Mouse (Mus musculus) lung, embryonic 14.5 days (tissue): ENCODE results near the gene Sh3bp5. TPM values are rescaled to one million over a fixed set of nuclear protein-coding genes. Genes with fewer than 3 reads are reported as not detected.

ENCODE experiments used
- ATAC-seq: fragments of 200-750 bp; cut with Nextera tagmentation; 2 replicates; pipeline ENCODE4 v1.8.0; 2017; ENCODE audit warnings: mild to moderate bottlenecking, moderate TSS enrichment, moderate library complexity; ENCODE audit not compliant: insufficient read depth
- DNase-seq: peaks from one replicate; pipeline ENCODE4 v3.0.0-alpha.2; 2015
- H3K27ac ChIP-seq: fragments of 300-500 bp; sonication (generic); 2 replicates; pipeline ENCODE4 v1.5.1; 2014; ENCODE audit warnings: low read depth, mild to moderate bottlenecking, moderate library complexity
- H3K27me3 ChIP-seq: fragments of 300-500 bp; sonication (generic); 2 replicates; pipeline ENCODE4 v1.6.1; 2014; ENCODE audit warnings: low read length, control low read depth; ENCODE audit not compliant: insufficient read depth
- H3K36me3 ChIP-seq: fragments of 300-500 bp; sonication (generic); 2 replicates; pipeline ENCODE4 v1.6.1; 2014; ENCODE audit warnings: control low read depth; ENCODE audit not compliant: insufficient read depth
- H3K4me1 ChIP-seq: fragments of 300-500 bp; sonication (generic); 2 replicates; pipeline ENCODE4 v1.6.1; 2014; ENCODE audit warnings: antibody characterized with exemption, control low read depth; ENCODE audit not compliant: insufficient read depth
- H3K4me2 ChIP-seq: fragments of 300-500 bp; sonication (generic); 2 replicates; pipeline ENCODE4 v1.6.1; 2014; ENCODE audit warnings: mild to moderate bottlenecking
- H3K4me3 ChIP-seq: fragments of 300-500 bp; sonication (generic); 2 replicates; pipeline ENCODE4 v1.5.1; 2014; ENCODE audit warnings: low read depth, low read length
- H3K9ac ChIP-seq: fragments of 300-500 bp; sonication (generic); 2 replicates; pipeline ENCODE4 v1.6.1; 2014
- H3K9me3 ChIP-seq: fragments of 300-500 bp; sonication (generic); 2 replicates; pipeline ENCODE4 v1.6.1; 2016; ENCODE audit warnings: low read depth, low read length, control low read depth
- CTCF ChIP-seq: IDR thresholded peaks from 2 replicates; pipeline ENCODE4 v1.5.1; 2016; ENCODE audit warnings: antibody characterized with exemption, low read depth
- WGBS: fragments of 180-500 bp; shearing (Covaris S2); extraction: QIAGEN DNeasy Blood & Tissue Kit; methylation state at CpG from one replicate; pipeline ENCODE4 v1.1.7; 2014; 5-methylcytosine and 5-hydroxymethylcytosine counted together
- polyA plus RNA-seq: library from polyadenylated mRNA; unstranded; fragments of >200 nt; fragmentation: Nextera tagmentation; extraction: Ambion mirVana; gene quantifications from 2 replicates; pipeline ENCODE4 v1.2.1, GENCODE M21; 2014

Sh3bp5 gene
- polyA plus RNA-seq, 1 experiment from 2014 or later = 14.8 TPM

DNA sequence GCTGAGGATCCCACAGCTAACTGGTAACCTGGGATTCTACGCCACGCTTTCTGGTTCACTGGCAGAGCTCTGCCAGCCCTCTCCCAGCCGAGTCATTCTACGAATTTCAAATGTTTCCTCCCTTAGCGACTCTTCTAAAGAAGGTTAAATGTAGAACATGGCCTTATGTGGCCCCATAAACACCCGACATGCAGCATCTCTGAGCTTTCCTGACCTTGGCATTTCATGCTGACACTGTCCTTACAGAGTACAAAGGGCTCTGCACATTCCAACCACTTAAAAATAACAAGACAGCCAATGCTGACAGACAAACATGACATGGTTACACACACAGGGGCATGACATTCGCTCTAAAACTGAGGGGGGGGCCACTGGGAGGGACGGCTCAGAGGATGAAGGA lies 27.2 kb downstream of the Sh3bp5 start:
- Histone ChIP-seq H3K4me3 (no peak overlapping the region), H3K9ac (no peak overlapping the region), H3K4me2 (no peak overlapping the region), H3K4me1 (peaks cover 6% of the 10 kb centered on the region), H3K27ac (no peak overlapping the region), H3K36me3 (0 out of 2 replicates have a peak, but pooled peaks cover 6% of the 10 kb centered on the region), H3K9me3 (no peaks in the 10 kb centered on the region), H3K27me3 (no peaks in the 10 kb centered on the region; the same call in 1 of the 2 replicates)
- no peak for TF ChIP-seq CTCF
- DNase-seq (no peak), ATAC-seq (no peak)
- WGBS = 51% methylated on average over 8 of the region's 8 CpGs

- no peak overlapping the region for H3K4me2 ChIP-seq
- ATAC-seq (no peak), DNase-seq (peak; percentile 41)
- 50% methylated on average over 6 of the region's 6 CpGs for WGBS
- no peak overlapping the region for H3K9ac ChIP-seq
- no peaks in the 10 kb centered on the region; the same call in 1 of the 2 replicates for H3K27me3 ChIP-seq
- H3K36me3 ChIP-seq = 0 out of 2 replicates have a peak, but pooled peaks cover 6% of the 10 kb centered on the region
- no peak for TF ChIP-seq CTCF
- H3K4me3 ChIP-seq = no peak overlapping the region
- peaks cover 6% of the 10 kb centered on the region for H3K4me1 ChIP-seq
- no peaks in the 10 kb centered on the region for H3K9me3 ChIP-seq
- peak overlapping the region; percentile 42; the same call in 1 of the 2 replicates for H3K27ac ChIP-seq
These were observed 27.8 kb downstream of the Sh3bp5 start for GRCm38 (mm10) chr14:31407911-31408604.

GRCm38 (mm10) chr14:31407208-31407607 lies 28.7 kb downstream of the Sh3bp5 start:
- Histone ChIP-seq H3K4me1 (peaks cover 3% of the 10 kb centered on the region; the same call in 1 of the 2 replicates), H3K27me3 (no peaks in the 10 kb centered on the region; the same call in 1 of the 2 replicates), H3K27ac (no peak overlapping the region), H3K36me3 (0 out of 2 replicates have a peak, but pooled peaks cover 6% of the 10 kb centered on the region), H3K9ac (no peak overlapping the region), H3K4me2 (no peak overlapping the region), H3K9me3 (no peaks in the 10 kb centered on the region), H3K4me3 (no peak overlapping the region)
- DNase-seq (no peak), ATAC-seq (no peak)
- 69% methylated on average over 15 of the region's 15 CpGs for WGBS
- TF ChIP-seq CTCF = no peak

- no peak overlapping the region for H3K9ac ChIP-seq
- peaks cover 3% of the 10 kb centered on the region; the same call in 1 of the 2 replicates for H3K4me1 ChIP-seq
- WGBS = 81% methylated on average over 12 of the region's 12 CpGs
- H3K27ac ChIP-seq = no peak overlapping the region
- no peak for DNase-seq
- 0 out of 2 replicates have a peak, but pooled peaks cover 6% of the 10 kb centered on the region for H3K36me3 ChIP-seq
- H3K27me3 ChIP-seq = no peaks in the 10 kb centered on the region; the same call in 1 of the 2 replicates
- no peak overlapping the region for H3K4me2 ChIP-seq
- TF ChIP-seq CTCF = no peak
- no peak for ATAC-seq
- no peak overlapping the region for H3K4me3 ChIP-seq
- H3K9me3 ChIP-seq = no peaks in the 10 kb centered on the region
These were observed 29.6 kb downstream of the Sh3bp5 start for GRCm38 (mm10) chr14:31406154-31406810.

DNA sequence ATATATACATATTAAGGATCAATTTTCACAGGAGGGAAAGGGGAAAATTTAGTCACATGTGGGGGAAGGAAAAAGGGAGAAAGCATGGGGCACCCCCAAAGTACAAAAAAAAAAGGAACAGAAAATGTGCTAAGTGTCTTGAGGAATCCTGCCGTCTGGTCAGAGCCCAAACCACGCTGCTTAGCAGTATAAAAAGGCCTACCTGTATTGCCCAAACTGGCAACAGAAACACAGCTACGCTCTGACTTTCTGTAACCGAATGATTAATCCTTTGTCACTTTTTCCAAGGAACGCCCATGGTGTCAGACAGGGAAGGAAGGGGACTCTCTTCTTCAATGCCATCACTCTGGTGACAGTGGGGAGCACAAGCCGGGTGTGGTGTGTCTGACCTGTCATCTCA lies 30.2 kb downstream of the Sh3bp5 start:
- WGBS = 76% methylated on average over 6 of the region's 6 CpGs
- H3K9me3 ChIP-seq = no peaks in the 10 kb centered on the region
- TF ChIP-seq CTCF = no peak
- DNase-seq (no peak), ATAC-seq (no peak)
- H3K4me1 ChIP-seq = peaks cover 3% of the 10 kb centered on the region; the same call in 1 of the 2 replicates
- H3K4me3 ChIP-seq = no peak overlapping the region
- H3K27ac ChIP-seq = no peak overlapping the region
- H3K4me2 ChIP-seq = no peak overlapping the region
- no peaks in the 10 kb centered on the region; the same call in 1 of the 2 replicates for H3K27me3 ChIP-seq
- H3K36me3 ChIP-seq = 0 out of 2 replicates have a peak, but pooled peaks cover 6% of the 10 kb centered on the region
- H3K9ac ChIP-seq = no peak overlapping the region

DNA sequence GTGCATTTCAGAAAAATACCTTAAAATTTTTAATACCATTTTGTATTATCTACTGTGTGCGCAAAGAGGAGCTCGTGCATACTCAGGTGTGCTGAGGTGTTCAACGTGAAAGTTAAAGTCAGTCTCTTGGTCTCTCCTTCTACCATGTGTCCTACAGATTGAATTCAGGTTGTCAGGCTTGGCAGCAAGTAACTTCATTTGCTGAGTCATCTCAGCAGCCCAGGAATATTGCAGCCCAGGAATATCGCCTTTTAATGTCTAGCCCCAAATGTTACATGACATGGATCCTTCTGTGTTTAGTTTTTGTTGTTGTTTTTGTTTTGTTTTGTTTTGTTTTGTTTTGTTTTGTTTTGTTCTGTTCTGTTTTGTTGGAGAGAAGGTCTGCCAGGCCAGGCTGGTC lies 31.2 kb downstream of the Sh3bp5 start:
- H3K4me3 ChIP-seq = no peak overlapping the region
- TF ChIP-seq CTCF = no peak
- ATAC-seq = no peak
- no peaks in the 10 kb centered on the region; the same call in 1 of the 2 replicates for H3K27me3 ChIP-seq
- no peak overlapping the region for H3K9ac ChIP-seq
- 0 out of 2 replicates have a peak, but pooled peaks cover 6% of the 10 kb centered on the region for H3K36me3 ChIP-seq
- no peak overlapping the region for H3K4me2 ChIP-seq
- peaks cover 3% of the 10 kb centered on the region; the same call in 1 of the 2 replicates for H3K4me1 ChIP-seq
- 92% methylated on average over 4 of the region's 4 CpGs for WGBS
- H3K9me3 ChIP-seq = no peaks in the 10 kb centered on the region
- H3K27ac ChIP-seq = no peak overlapping the region
- no peak for DNase-seq

- H3K9me3 ChIP-seq = no peaks in the 10 kb centered on the region
- ATAC-seq (peak; percentile 57), DNase-seq (no peak)
- peaks cover 3% of the 10 kb centered on the region; the same call in 1 of the 2 replicates for H3K4me1 ChIP-seq
- H3K4me2 ChIP-seq = no peak overlapping the region
- 41% methylated on average over 8 of the region's 8 CpGs for WGBS
- TF ChIP-seq CTCF = no peak
- H3K4me3 ChIP-seq = no peak overlapping the region
- H3K36me3 ChIP-seq = 0 out of 2 replicates have a peak, but pooled peaks cover 6% of the 10 kb centered on the region
- H3K27ac ChIP-seq = no peak overlapping the region
- no peak overlapping the region; the same call in 1 of the 2 replicates for H3K9ac ChIP-seq
- no peaks in the 10 kb centered on the region; the same call in 1 of the 2 replicates for H3K27me3 ChIP-seq
These were observed 31.9 kb downstream of the Sh3bp5 start for GRCm38 (mm10) chr14:31403995-31404394.
